Mouse (Mus musculus) brain, adult 2 months (tissue): ENCODE measurements around the gene Car8.

Experiments
- DNase-seq: peaks from one replicate; pipeline ENCODE4 v3.0.0; 2011; ENCODE audit warnings: low read depth, low spot score

Gene Car8

DNA sequence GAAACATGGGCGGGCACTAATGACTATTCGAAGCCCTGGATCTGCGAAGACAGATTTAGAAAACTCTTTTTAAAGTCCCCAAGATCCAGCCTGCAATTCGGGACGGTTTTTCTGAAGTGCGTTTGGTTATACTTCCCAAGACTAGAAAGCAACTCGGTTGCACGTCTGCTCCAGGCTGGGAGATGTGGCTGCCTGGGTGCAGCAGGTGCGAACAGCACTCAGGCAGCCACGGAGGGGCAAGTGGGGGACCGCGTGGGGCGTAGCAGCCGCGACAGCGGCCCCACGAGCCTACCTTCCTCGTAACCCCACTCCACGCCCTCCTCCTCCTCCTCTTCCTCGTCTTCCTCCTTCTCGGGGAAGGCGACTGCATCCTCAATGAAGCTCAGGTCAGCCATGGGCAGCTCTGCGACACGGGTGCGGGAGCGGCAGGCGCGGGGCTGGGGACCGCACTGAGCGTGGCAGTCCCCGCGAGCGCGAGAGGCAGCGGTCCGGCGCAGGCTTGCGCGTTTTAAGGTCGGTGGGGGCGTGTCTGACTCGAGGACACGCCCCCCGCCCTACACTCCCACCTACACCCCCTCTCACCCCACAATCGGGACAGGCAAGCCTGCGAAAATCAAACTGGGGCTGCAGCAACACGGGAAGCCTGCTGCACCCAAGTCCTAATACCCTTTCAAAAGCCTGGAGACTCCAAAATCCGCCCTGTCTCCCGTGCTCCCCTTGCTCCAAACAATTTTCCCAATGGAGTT is at the start of gene Car8:
Car8 (minus strand) TSS at position 482 of the 746 bp plus-strand sequence.
- peak; percentile 33 for DNase-seq

DNA sequence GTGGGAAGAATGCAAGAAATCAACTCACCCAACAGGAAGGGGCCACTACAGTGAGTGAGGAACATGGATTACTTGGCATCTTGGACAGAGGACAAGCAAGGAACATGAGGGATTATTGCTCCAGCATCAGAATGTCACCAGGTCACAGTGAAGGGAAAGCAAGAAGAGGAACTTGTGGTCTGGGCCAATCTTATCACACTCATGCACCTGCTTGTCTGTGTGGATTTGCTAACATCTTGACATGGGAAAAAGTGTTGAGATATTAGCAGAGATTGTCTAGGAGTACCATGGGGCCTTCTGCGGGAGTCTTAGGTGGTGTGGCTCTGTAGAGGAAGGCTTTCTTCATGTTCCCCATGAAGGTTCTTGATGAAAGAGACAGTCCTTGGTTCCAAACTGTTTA is 46.1 kb upstream of the Car8 start:
- no peak for DNase-seq

DNA sequence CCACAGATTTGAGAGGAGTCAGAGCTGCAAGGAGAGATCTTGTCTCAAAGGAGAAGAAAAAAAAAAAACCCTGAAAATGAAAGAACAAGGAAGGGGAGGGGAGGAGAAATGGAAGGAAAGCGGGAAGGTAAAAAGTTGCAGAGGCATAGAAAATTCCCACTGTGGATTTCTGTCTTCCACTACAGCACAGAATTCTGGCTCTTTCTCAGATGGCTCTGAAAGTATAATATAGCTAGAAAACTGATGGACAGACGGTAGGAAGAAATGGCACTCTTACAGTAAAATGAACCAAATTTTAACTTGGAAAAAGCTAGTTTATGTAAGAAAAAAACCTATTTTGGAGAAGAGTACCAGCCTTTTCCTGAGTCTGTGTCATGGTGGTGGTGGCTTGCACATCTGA is 39.3 kb upstream of the Car8 start:
- DNase-seq = peak; percentile 19

DNA sequence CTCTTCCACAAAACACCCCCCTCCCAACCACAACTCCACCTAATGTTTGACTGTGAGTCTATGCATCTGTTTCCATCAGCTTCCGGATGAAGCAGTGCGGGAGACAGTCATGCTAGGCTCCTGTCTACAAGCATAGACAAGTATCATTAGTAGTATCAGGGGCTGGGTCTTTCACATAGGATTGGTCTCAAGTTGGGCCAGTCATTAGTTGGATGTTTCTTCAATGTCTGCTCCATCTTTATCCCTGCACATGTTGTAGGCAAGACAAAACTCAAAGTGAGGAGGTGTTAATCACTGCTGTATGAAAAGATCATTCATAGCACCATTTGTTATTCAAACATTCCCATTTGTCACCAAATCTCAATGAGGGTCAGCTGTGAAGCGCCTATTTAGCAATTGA is 11.0 kb upstream of the Car8 start:
- no peak for DNase-seq

DNA sequence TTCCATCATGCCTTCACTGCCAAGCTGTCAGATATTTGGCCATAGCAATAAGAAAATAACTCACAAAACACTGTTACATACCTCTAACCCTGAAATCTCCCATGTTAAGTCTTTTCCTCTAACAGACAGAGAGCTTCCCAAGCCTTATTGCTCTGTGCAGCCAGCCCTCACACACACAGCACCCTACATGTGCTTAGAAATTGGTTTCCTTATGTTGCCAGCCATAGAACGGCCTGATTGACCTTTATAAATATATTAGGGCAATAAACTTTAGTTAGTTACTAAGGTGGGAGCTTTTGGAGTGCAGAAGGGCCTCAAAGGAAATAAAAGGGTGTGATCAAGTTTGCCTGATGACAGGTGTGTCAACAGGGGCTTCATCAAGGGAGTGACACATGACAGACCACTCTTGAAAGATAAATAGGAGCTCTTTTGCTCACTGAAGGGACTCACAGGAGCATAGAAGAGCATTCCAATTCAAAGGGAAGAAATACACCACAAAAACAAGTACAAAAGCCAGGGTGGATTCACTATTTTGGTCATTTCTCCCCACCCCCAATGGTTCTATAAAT is 6.7 kb upstream of the Car8 start:
- no peak for DNase-seq

DNA sequence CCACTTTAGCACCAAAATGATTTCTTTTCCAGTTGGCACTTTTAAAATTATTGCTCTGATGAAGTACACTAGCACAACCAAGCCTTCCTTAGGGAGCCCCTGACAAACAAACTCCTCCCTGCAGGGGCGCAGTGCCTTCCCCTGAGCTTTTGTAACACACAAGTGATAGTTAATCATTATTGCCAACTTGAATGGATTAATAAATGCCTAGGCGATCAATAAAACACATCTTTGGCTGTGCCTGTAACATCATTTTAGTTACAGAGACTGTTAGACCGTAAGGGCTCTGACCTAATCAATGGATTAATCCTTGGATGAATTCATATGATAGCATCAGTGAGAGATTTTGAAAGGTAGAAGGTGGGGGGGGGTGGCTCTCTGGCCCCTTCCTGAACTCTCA is 6.2 kb upstream of the Car8 start:
- no peak for DNase-seq

DNA sequence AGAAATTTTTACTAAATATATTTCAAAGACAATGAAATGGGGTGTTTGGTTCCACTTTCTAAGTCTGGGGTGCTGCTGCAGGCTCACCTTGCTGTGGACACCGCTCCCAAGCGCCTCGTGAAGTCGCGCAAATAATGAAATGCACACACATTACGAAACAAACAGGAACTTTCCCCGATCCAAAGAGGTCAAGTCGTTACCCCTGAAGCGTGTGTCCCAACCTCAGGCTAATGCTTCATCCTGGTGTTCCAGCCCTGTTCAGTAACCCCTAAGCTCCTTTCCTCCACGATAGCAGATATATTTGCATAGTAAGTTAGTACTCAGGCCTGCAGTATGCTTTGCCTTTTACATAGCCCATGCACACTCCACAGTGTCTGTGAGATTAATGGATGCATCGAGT is 858 bp upstream of the Car8 start:
- DNase-seq = no peak

DNA sequence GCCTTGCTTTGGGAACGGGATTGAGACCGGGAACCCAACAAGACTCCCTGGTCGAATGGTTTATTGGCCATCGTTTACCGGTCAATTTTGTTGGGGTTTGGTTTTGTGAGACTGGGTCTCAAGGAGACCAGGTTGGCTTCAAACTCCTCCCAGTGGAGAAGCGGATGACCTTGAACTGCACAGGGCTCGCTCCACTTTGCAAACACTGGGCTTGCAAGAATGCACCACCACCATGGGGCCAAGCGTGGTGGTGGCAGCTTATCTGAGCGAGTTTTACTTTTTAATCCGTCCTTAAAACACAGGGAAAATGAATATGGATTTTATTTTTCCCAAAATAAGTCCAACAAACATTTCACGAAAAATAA is 447 bp upstream of the Car8 start:
- DNase-seq = no peak

DNA sequence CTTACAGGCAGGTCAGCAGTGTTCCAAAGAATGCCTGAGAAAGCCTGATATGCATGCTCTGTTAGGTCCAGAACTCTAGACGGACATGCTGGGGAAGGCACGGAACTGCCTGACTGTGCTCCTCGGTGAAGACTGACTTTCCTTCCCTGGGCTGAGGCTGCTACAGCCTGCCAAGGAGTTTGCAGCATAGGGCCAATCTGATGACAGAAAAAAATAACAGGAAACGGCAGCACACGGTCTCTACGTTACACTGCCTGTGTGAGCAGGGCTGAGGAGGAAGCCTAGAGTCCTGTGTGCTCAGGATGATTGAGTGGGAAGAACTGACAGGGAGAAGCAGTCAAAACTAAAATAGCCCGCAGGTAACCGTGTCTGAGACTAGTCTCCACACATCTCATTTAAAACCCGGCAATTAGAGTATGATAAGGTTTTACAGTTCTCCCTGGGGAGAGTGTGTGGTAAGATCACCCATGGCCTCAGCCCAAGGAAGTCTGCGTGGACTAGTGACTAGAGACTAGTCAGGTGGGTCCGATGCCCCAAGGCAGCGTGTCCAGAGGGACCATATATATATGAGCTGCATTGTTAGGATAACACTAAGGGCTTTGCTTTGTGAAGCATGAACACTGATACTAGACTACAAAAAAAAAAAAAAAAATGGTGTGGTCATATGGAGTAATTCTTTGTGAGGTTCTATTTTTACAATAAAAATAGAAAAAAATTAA is 6.3 kb downstream of the Car8 start:
- DNase-seq = no peak

DNA sequence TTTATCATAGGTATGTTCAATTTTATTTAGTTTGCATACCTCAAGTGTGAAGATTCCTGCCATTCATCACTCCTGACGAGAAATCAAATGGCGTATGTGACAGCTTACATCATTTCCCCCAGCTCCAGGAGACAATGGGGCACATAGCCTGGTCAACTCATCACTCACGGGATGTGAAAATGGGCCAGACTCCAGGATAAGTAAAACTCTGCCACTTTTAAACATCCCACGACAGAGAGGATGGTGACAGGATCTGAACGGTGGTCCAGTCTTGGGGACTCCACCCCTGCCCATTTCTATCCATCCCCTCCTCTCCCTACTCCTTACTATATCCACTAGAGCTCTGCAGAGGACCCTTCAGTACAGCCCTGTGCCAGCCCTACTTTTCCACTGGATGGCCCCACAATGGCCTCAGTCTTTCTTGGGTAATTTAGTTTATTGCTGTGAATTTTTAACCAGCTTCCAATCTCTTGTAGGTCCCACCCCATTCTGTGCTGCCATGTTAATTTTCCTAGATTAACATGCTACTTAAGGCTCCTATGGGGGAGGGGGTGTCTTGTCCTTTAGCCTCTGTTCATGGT is 7.5 kb downstream of the Car8 start:
- DNase-seq = no peak

DNA sequence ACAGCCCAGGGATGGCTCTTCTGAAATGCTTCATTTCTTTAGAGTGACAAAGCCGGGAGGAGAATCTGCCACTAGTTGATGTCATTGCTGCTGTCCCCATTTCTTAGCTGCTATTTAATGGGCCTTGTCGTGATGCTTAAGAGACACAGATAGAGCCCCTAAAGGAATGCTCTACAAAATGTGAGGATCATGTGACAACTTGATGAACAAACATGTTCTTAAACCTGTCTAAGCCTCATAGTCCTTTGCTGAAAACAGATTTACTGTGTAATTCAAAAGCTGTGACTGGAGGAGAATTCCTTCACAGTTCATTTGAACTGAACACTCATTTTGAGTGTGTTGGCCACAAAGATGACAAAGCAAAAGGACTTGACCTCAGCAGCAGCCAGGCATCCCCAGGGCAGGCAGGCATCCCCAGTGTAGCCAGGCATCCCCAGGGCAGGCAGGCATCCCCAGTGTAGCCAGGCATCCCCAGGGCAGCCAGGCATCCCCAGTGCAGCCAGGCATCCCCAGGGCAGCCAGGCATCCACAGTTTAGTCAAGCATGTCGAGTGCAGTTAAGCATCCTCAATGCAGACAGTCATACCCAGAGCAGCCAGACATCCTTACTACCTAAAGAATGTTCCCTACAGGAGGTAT is 9.1 kb downstream of the Car8 start:
- no peak for DNase-seq

DNA sequence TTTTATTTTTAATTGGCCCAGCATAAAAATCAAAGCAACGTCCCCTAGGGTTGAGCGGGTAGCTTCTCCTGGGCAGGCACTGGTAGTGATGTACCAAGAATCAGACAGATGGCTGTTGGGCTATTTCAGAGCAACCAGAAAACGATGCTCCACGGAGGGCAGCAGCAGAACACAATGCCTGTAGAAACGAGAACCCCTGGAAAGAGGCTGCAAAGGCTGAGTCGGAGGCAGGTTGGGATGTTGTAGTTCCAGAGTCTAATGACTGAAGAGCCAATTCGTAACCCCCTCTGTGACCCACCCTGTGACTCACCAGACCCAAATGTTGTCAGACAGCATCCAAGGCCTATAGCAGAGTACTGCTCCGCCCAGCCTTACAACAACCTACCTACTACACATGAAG is 19.9 kb downstream of the Car8 start:
- DNase-seq = no peak

DNA sequence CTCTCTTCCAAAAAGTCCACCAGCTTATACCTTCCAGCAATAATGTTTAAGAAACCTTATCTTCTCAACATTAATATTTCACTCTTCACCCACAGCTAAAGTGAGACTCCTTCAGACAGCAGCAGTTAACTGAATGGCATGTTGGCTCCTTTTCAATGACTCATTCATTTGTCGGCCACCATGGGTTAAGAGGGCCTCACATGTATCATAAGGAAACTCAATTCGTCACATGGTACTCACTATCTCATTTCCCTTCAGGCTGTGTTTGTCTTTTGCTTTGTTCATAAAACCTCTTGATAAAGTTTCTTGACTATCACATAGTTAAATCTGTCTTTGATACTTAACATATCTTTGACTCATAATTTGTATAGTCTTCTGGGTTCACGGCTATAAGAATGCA is 20.8 kb downstream of the Car8 start:
- no peak for DNase-seq

DNA sequence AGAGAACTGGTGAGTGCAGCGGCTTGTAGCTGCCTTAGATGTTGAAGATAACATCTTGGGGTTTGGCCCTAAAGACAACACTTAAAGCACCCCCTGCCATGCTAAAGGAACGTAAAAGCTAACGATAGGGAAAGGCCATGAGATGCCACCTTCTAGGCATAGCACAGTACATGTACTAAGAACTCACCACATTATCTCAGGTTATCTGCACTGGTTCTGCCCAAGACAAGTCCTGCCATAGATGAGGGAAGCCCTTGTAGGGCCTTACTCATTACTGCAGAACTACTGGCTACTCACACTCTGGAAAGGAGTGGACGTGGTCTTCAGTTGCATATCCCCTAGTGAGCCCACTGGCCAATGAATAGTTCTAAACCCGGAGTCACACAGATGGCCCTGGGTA is 21.6 kb downstream of the Car8 start:
- no peak for DNase-seq

DNA sequence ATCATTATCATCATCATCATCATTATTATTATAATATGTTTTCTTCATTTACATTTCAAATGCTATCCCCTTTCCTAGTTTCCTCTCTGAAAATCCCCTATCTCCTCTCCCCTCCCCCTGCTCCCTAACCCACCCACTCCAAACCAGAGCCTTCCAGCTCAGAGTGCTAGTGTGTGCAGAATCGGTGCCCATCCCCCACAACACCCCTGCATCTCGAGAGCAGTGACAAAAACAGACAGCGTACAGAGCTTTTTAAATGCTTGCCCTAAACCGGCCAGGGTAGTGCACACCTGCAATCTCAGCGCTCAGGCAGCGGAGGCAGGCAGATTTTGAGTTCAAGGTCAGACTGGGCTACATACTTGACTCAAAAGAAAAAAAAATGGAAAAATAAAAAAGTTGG is 22.3 kb downstream of the Car8 start:
- no peak for DNase-seq

DNA sequence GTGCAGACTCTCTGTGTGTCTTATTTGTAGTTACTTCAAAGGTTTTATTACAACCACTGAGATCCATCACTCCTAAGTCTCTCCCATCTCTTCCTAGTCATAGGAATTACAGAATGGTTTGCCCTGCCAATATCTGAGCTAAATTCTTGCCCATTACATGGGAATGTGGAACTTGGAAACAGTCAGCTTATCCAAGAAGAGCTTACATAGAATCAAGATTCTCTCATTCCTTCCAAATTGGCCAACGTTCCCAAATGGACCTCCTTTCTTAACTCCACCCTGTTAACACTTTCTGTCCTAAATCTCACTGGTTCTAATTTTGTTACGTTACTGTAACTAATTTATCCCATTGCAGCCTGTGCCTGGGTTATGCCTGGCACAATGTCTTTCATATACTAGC is 25.2 kb downstream of the Car8 start:
- no peak for DNase-seq

DNA sequence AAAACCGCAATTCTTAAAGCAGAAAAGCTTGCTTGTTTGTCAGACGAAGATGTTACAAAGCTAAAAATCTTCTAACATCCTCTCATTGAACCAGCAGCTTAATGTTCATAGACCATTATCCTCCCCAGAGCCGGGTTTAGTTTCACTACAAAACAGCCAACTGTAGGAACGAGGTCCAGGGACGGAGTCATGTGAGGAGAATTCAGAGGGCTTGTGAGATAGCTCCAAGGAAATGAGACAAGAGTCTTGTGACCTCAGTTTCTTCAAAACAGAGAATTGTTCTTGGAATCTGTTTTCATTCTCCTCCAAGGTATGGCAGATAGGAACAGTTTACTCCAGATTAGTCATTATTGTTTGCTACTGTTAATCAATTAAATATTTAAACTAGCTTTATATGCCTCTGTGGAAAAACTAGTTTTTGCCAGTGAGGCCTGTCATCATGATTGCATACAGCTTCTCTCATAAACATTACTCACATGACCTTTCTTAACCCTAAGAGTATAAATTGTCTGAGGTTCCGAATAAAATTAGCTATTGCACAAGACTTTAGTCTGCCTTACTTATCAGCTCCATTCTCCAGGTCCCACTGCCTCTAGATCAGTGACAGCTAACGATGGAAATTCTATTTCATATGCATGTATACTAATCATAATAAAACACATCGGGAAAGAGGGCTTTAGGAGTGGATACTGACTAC is 25.8 kb downstream of the Car8 start:
- no peak for DNase-seq

DNA sequence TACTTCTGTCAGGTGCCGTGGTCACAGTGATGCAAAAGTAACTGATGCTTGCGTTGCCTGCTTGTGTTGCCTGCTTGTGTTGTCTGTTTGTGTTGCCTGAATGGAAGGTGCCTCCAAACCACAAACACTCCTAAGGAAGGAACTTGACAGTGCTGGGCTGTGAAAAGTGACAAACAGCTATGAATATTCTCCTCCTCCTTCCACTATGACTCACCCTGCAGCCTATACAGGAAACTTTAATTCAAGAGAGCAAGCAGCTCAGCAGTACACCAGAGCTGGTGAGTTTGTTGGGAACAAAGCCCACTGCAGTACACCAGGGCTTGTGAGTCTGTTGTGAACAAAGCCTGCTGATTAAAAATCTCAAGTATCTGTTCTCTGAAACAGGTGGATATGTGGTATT is 28.4 kb downstream of the Car8 start:
- DNase-seq = peak; percentile 31

DNA sequence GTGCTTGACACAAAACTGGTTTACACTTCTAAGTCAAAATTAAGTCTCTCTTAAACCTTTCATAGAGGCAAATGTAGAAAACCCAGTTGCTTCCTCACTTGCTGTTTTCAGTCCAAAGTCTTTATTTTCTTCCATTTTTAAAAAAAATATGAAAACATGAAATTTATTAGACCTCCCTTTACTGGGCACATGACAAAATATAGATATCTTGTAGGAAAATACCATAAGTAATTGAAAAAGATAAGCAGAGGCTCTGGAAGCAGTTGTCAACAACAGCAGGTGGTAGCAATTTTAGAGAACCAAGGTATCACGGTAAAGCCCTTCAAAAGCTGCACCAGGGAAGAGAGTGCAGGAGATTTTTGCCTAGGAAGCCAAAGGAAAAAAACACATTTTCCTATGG is 30.9 kb downstream of the Car8 start:
- DNase-seq = no peak

DNA sequence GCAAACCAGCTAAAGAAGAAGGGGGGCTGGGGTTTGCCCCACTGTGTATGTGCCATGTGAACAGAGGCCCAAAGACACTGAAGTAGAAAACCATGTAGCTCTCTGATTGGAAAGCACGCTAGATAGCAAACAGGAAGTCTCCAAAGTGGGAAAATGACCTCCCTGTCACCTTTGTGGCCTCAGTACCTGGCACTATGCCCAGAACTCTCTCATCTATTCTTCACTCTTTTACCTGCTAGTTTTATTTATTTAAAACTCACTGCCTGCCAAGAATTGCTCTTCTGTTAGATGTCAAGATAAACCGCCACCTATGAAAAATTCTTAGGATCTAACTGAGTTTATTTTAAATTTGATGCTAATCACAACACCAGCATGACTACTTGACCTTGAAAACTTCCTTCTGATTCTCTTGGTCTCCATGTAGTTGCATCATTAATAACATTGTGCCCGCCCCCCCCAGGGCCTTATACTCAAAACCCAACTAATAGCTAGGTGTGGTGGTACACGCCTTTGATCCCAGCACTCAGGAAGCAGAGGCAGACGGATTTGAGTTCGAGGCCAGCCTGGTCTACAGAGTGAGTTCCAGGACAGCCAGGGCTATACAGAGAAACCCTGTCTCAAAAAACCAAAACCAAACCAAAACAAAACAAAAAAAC is 31.8 kb downstream of the Car8 start:
- DNase-seq = no peak

DNA sequence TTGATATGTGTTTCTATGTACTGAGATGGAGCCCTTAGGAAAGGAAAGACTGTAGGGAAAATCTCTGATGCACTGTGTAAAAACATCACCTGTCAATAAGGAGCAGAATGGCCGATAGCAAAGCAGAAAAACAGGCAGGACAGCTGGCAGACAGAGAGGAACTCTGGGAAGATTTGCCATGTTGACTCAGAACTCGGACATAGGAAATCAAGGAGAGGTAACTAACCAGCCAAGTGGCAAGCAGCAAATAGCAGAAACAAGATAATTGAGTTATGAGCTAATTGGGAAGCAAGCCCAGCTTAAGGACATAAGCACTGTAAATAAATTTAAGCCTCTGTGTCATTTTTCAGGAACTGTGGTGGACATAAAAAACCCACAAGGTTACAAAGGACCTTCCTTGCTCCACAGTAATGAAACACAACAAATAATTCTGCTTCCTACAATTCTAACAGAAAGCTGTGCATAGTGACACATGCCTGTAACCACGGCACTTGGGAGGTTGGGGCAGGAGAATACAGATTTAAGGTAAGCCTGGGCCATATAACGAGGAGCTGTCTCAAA is 33.7 kb downstream of the Car8 start:
- no peak for DNase-seq
